Mouse (Mus musculus): ENCODE measurements around the gene Cfap43.

DNA sequence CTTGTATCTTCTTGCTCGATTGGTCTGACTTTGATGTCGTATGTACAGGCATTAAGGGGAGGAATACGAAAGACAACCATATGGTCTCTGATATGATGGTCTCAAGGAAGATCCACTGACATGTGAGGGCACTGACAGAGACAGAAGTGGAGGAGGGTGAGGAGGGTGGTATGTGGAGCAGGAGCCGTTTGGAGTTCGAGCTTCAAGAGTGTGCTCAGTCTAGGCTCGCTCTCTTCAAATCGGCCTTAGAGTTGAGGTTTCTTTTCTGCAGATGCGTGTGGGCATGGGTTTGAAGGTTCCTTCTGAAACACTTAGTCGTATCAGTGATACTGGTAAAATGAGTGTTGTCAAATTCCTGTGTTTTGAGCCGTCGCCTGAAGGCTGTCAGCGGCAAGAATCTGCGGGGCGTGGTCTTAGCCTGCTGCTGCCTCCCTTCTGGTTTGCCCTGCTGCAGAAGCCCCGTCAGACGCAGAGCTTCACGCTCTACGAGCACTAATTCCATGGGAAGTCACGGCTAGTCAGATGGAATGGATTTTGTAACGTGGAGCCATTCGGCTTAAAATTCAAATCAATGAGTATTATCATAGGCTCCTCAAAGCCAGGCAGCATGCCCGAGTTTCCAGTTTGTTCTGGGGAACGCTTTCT, 27.9 kb upstream of the Cfap43 start:
- TF ChIP-seq CTCF (conservative IDR thresholded peaks at IDR 0.05; ENCODE audit: insufficient read depth, insufficient read length, low read depth, low read length) (no peak), POLR2A (IDR thresholded peaks at IDR 0.05; ENCODE audit: low read depth, low read length) (no peak)

Measured in kidney, adult 2 months (tissue).